16 mouse cellular contexts compared by ENCODE assay signal in genomic region chr17:62642447-62643145, GRCm38 (mm10).
DNase-seq lines count a peak whose midpoint lies in the region; ATAC-seq lines count a peak whose summit lies in the region.
"Had no signal": no experiment of that assay in that cellular context is flagged by ENCODE, and none has a peak within 500 bp of the region (broad histone marks: within the 10 kb centered on the region; RNA-seq: fewer than 3 reads in every experiment).

No protein-coding gene starts in this region.

- H3K9me3 ChIP-seq in heart, embryonic 16.5 days (replicated peaks; ENCODE audit: control insufficient read depth, low read length), result no peaks in the 10 kb centered on the region
- H3K9me3 ChIP-seq: limb, embryonic 10.5 days; liver, embryonic 13.5 days; neural tube, embryonic 13.5 days had no signal

- intact Hi-C loops in heart, postnatal 25 days (cut with DNase I), result no loop called here

- no peaks in the 10 kb centered on the region for H3K4me1 ChIP-seq in brown adipose tissue, adult 24 weeks (ENCODE audit: control insufficient read depth, insufficient read depth, insufficient read length, low read length)
- no peaks in the 10 kb centered on the region for H3K4me1 ChIP-seq in heart, embryonic 16.5 days (ENCODE audit: control insufficient read depth, insufficient read depth, low read length)
- H3K4me1 ChIP-seq: limb, embryonic 10.5 days; liver, embryonic 13.5 days; megakaryocyte, embryonic 14.5 days had no signal

- no peak for ATAC-seq in heart, embryonic 16.5 days (replicated peaks; ENCODE audit: extremely low read depth, insufficient read depth, low FRiP score)
- ATAC-seq: hindbrain, postnatal 0 days had no signal

- no peaks in the 10 kb centered on the region for H3K27me3 ChIP-seq in heart, embryonic 16.5 days (ENCODE audit: control insufficient read depth, insufficient read depth, low read length)
- H3K27me3 ChIP-seq: liver, embryonic 13.5 days; megakaryocyte, embryonic 14.5 days; neural tube, embryonic 13.5 days had no signal

- H3K27ac ChIP-seq in brown adipose tissue, adult 24 weeks (replicated peaks; ENCODE audit: low read depth, low read length), result peak overlapping the region; percentile 87
- peak overlapping the region; percentile 60 for H3K27ac ChIP-seq in heart, embryonic 16.5 days (ENCODE audit: low read length)
- H3K27ac ChIP-seq: hindbrain, postnatal 0 days; limb, embryonic 10.5 days; liver, embryonic 13.5 days; neural tube, embryonic 13.5 days had no signal

- 64% methylated on average over 12 of the region's 12 CpGs for WGBS in heart, embryonic 16.5 days

- no peak overlapping the region for H3K9ac ChIP-seq in heart, embryonic 16.5 days (ENCODE audit: low read length)
- H3K9ac ChIP-seq: liver, embryonic 13.5 days; neural tube, embryonic 13.5 days had no signal

- H3K36me3 ChIP-seq in heart, embryonic 16.5 days (ENCODE audit: control insufficient read depth, insufficient read depth), result peaks cover 4% of the 10 kb centered on the region; the same call in 1 of the 2 replicates
- H3K36me3 ChIP-seq: G1E; liver, embryonic 13.5 days; neural tube, embryonic 13.5 days had no signal

- peak overlapping the region; percentile 5; the same call in 1 of the 2 replicates for H3K4me2 ChIP-seq in heart, embryonic 16.5 days (ENCODE audit: low read depth, low read length)
- H3K4me2 ChIP-seq: liver, embryonic 13.5 days; neural tube, embryonic 13.5 days had no signal

- peak; percentile 38 for DNase-seq in heart, adult 8-10 months (ENCODE audit: low spot score)
- no peak for DNase-seq in heart, postnatal 25 days (ENCODE audit: low spot score)
- DNase-seq in NIH3T3 (ENCODE audit: low read depth), result peak; percentile 35
- DNase-seq in urinary bladder, postnatal 4 days (ENCODE audit: low spot score in 2 of 2), result no peak
- DNase-seq in layer of hippocampus, adult 9-10 months (ENCODE audit: low spot score), result no peak
- DNase-seq: adrenal gland, postnatal 10 days; cerebellum, postnatal 10 days; liver, embryonic 13.5 days; thymus, adult 2 months had no signal

- H3K4me3 ChIP-seq in brown adipose tissue, adult 24 weeks (ENCODE audit: insufficient read depth, low read depth, low read length), result no peak overlapping the region
- H3K4me3 ChIP-seq in heart, embryonic 16.5 days (ENCODE audit: low read length), result no peak overlapping the region
- H3K4me3 ChIP-seq: limb, embryonic 10.5 days; liver, embryonic 13.5 days; megakaryocyte, embryonic 14.5 days; neural tube, embryonic 13.5 days had no signal

Comparison
In these comparisons a context has a peak if more than half of its experiments do, and no peak if none do; other contexts are left out.
1. DNase-seq: peak in heart, adult 8-10 months (single experiment) and NIH3T3 (single experiment); none in heart, postnatal 25 days (single experiment), urinary bladder, postnatal 4 days (0 of 2) and layer of hippocampus, adult 9-10 months (single experiment).